Mouse (Mus musculus) brain, embryonic 14.5 days (tissue): ENCODE results near the gene Plekhg5.

ENCODE experiments used
- CTCF ChIP-seq: fragments of 200-500 bp; IDR thresholded peaks from 2 replicates; pipeline ENCODE4 v1.5.1; 2012; ENCODE audit warnings: inconsistent platforms, mild to moderate bottlenecking, moderate library complexity, borderline replicate concordance; ENCODE audit not compliant: insufficient read depth, insufficient read length; ENCODE audit errors: extremely low read depth
- POLR2A ChIP-seq: fragments of 200-500 bp; IDR thresholded peaks from 2 replicates; pipeline ENCODE4 v1.6.1; 2012; ENCODE audit warnings: mild to moderate bottlenecking, inconsistent platforms, borderline replicate concordance; ENCODE audit not compliant: poor library complexity, insufficient read depth, insufficient read length, severe bottlenecking; ENCODE audit errors: extremely low read depth

GRCm38 (mm10) chr4:152110689-152111088 is 38.4 kb downstream of the Plekhg5 start:
- TF ChIP-seq CTCF = no peak
- no peak for TF ChIP-seq POLR2A
